Mouse (Mus musculus) MEL (cell line): Measurements from ENCODE around the gene Sec23a. TPM values are rescaled to one million over a fixed set of nuclear protein-coding genes. Genes with fewer than 3 reads are reported as not detected.

ENCODE experiments used
- DNase-seq: peaks from one replicate; pipeline ENCODE4 v3.0.0; 2011; ENCODE audit warnings: low read depth, low spot score
- H3K27ac ChIP-seq: 2 replicates; pipeline ENCODE4 v1.5.1; 2012; ENCODE audit warnings: low read depth, mild to moderate bottlenecking, control low read depth, low read length, moderate library complexity; ENCODE audit not compliant: control insufficient read depth
- H3K27me3 ChIP-seq, 2 experiments: fragments of 150-350 bp in 1 of 2; sonication (generic) in 1 of 2; 2 replicates each; pipeline ENCODE4 v1.6.1; 2012; ENCODE audit warnings: low read length in 2 of 2, mild to moderate bottlenecking in 2 of 2, improper control_type of control experiment in 1 of 2, moderate library complexity in 1 of 2; ENCODE audit not compliant: insufficient read depth in 2 of 2, control insufficient read depth in 1 of 2
- H3K36me3 ChIP-seq, 2 experiments: 2 replicates each; pipeline ENCODE4 v1.6.1; 2012 to 2014; ENCODE audit warnings: low read length in 2 of 2, improper control_type of control experiment in 1 of 2, inconsistent platforms in 1 of 2, mild to moderate bottlenecking in 1 of 2; ENCODE audit not compliant: insufficient read depth in 2 of 2, control insufficient read depth in 1 of 2
- H3K4me1 ChIP-seq, 2 experiments: fragments of 150-350 bp in 1 of 2; sonication (generic) in 1 of 2; 2 replicates each; pipeline ENCODE4 v1.6.1; 2012; ENCODE audit warnings: low read length in 2 of 2, improper control_type of control experiment in 1 of 2, mild to moderate bottlenecking in 1 of 2; ENCODE audit not compliant: insufficient read depth in 2 of 2, control insufficient read depth in 1 of 2
- H3K4me3 ChIP-seq, 2 experiments: fragments of 150-350 bp in 1 of 2; sonication (generic) in 1 of 2; 2 replicates each; pipeline ENCODE4 v1.5.1; 2012; ENCODE audit warnings: low read depth in 2 of 2, low read length in 2 of 2, mild to moderate bottlenecking in 2 of 2, moderate library complexity in 2 of 2, control low read depth in 1 of 2, improper control_type of control experiment in 1 of 2; ENCODE audit not compliant: control insufficient read depth in 1 of 2, insufficient read depth in 1 of 2
- H3K79me2 ChIP-seq: 2 replicates; pipeline ENCODE4 v1.6.1; 2012; ENCODE audit warnings: mild to moderate bottlenecking, low read length, moderate library complexity; ENCODE audit not compliant: control insufficient read depth, poor library complexity, insufficient read depth
- H3K9ac ChIP-seq: 2 replicates; pipeline ENCODE4 v1.6.1; 2012; ENCODE audit warnings: low read depth, mild to moderate bottlenecking, control low read depth, low read length, moderate library complexity; ENCODE audit not compliant: control insufficient read depth, poor library complexity, severe bottlenecking
- H3K9me3 ChIP-seq: fragments of 150-350 bp; sonication (generic); replicated peaks from 2 replicates; pipeline ENCODE4 v1.6.1; 2012; ENCODE audit warnings: mild to moderate bottlenecking, low read length, improper control_type of control experiment, moderate library complexity; ENCODE audit not compliant: insufficient read depth
- CHD1 ChIP-seq: IDR thresholded peaks from 2 replicates; pipeline ENCODE4 v1.6.1; 2012; ENCODE audit warnings: low read depth, mild to moderate bottlenecking, inconsistent platforms, low read length, improper control_type of control experiment
- CHD2 ChIP-seq: IDR thresholded peaks from 2 replicates; pipeline ENCODE4 v1.6.1; 2011; ENCODE audit warnings: low read length, improper control_type of control experiment
- CTCF ChIP-seq, 3 experiments: IDR thresholded peaks in 2 of 3; conservative IDR thresholded peaks in 1 of 3; 2 replicates each; pipeline ENCODE4 v1.5.1; 2011 to 2012; ENCODE audit warnings: low read length in 3 of 3, low read depth in 2 of 3, mild to moderate bottlenecking in 2 of 3, improper control_type of control experiment in 1 of 3, inconsistent platforms in 1 of 3, mixed read lengths in 1 of 3, moderate library complexity in 1 of 3; ENCODE audit not compliant: control insufficient read depth in 1 of 3, insufficient read depth in 1 of 3, poor library complexity in 1 of 3, severe bottlenecking in 1 of 3
- EP300 ChIP-seq, 2 experiments: IDR thresholded peaks; 2 replicates each; pipeline ENCODE4 v1.6.1; 2011; ENCODE audit warnings: improper control_type of control experiment in 2 of 2, low read length in 2 of 2, low read depth in 1 of 2, mild to moderate bottlenecking in 1 of 2
- ETS1 ChIP-seq: IDR thresholded peaks from 2 replicates; pipeline ENCODE4 v1.6.1; 2012; ENCODE audit warnings: low read depth, mild to moderate bottlenecking, inconsistent platforms, low read length, improper control_type of control experiment, moderate library complexity
- GABPA ChIP-seq: IDR thresholded peaks from 2 replicates; pipeline ENCODE4 v1.6.1; 2012; ENCODE audit warnings: low read depth, mild to moderate bottlenecking, inconsistent platforms, low read length, improper control_type of control experiment, moderate library complexity
- HCFC1 ChIP-seq: IDR thresholded peaks from 2 replicates; pipeline ENCODE4 v1.6.1; 2012; ENCODE audit warnings: low read depth, mild to moderate bottlenecking, inconsistent platforms, low read length, improper control_type of control experiment, moderate library complexity
- JUND ChIP-seq: IDR thresholded peaks from 2 replicates; pipeline ENCODE4 v1.6.1; 2011; ENCODE audit warnings: low read depth, mild to moderate bottlenecking, improper control_type of control experiment, low read length
- MAFK ChIP-seq: IDR thresholded peaks from 2 replicates; pipeline ENCODE4 v1.6.1; 2011; ENCODE audit warnings: low read depth, mild to moderate bottlenecking, low read length, improper control_type of control experiment, borderline replicate concordance
- MYB ChIP-seq: IDR thresholded peaks from 2 replicates; pipeline ENCODE4 v1.6.1; 2011; ENCODE audit warnings: mild to moderate bottlenecking, low read depth, low read length, improper control_type of control experiment
- MYC ChIP-seq: IDR thresholded peaks from 2 replicates; pipeline ENCODE4 v1.6.1; 2011; ENCODE audit warnings: low read depth, mild to moderate bottlenecking, low read length, improper control_type of control experiment, moderate library complexity
- NRF1 ChIP-seq: IDR thresholded peaks from 2 replicates; pipeline ENCODE4 v1.6.1; 2014; ENCODE audit warnings: low read depth, mild to moderate bottlenecking, inconsistent platforms, low read length, improper control_type of control experiment, moderate library complexity; ENCODE audit not compliant: poor library complexity, insufficient read depth, severe bottlenecking
- POLR2A ChIP-seq, 2 experiments: IDR thresholded peaks; 2 replicates each; pipeline ENCODE4 v1.6.1; 2011 to 2012; ENCODE audit warnings: low read length in 2 of 2, mild to moderate bottlenecking in 2 of 2, control low read depth in 1 of 2, improper control_type of control experiment in 1 of 2, low read depth in 1 of 2, moderate library complexity in 1 of 2; ENCODE audit not compliant: control insufficient read depth in 1 of 2, insufficient read depth in 1 of 2, poor library complexity in 1 of 2
- POLR2AphosphoS2 ChIP-seq: IDR thresholded peaks from 2 replicates; pipeline ENCODE4 v1.6.1; 2011; ENCODE audit warnings: low read length, improper control_type of control experiment
- POLR2AphosphoS5 ChIP-seq: IDR thresholded peaks from 2 replicates; pipeline ENCODE4 v1.6.1; 2012; ENCODE audit warnings: low read depth, borderline replicate concordance, mild to moderate bottlenecking, inconsistent platforms, low read length, moderate library complexity, mixed read lengths
- RCOR1 ChIP-seq: IDR thresholded peaks from 2 replicates; pipeline ENCODE4 v1.6.1; 2012; ENCODE audit warnings: low read depth, mild to moderate bottlenecking, inconsistent platforms, low read length, improper control_type of control experiment
- SIN3A ChIP-seq: IDR thresholded peaks from 2 replicates; pipeline ENCODE4 v1.6.1; 2012; ENCODE audit warnings: low read length, improper control_type of control experiment, inconsistent platforms
- SMC3 ChIP-seq: IDR thresholded peaks from 2 replicates; pipeline ENCODE4 v1.6.1; 2011; ENCODE audit warnings: low read depth, low read length, improper control_type of control experiment
- TCF12 ChIP-seq: IDR thresholded peaks from 2 replicates; pipeline ENCODE4 v1.6.1; 2014; ENCODE audit warnings: low read depth, mild to moderate bottlenecking, inconsistent platforms, low read length, improper control_type of control experiment, moderate library complexity
- UBTF ChIP-seq: IDR thresholded peaks from 2 replicates; pipeline ENCODE4 v1.6.1; 2012; ENCODE audit warnings: low read depth, mild to moderate bottlenecking, inconsistent platforms, low read length, improper control_type of control experiment, moderate library complexity, borderline replicate concordance; ENCODE audit not compliant: insufficient read depth
- USF1 ChIP-seq: IDR thresholded peaks from 2 replicates; pipeline ENCODE4 v1.6.1; 2014; ENCODE audit warnings: low read depth, mild to moderate bottlenecking, inconsistent platforms, low read length, improper control_type of control experiment, moderate library complexity
- USF2 ChIP-seq, 2 experiments: IDR thresholded peaks; 2 replicates each; pipeline ENCODE4 v1.6.1; 2011 to 2012; ENCODE audit warnings: improper control_type of control experiment in 2 of 2, low read length in 2 of 2, borderline replicate concordance in 1 of 2, inconsistent platforms in 1 of 2, low read depth in 1 of 2, mild to moderate bottlenecking in 1 of 2; ENCODE audit not compliant: insufficient read depth in 1 of 2
- ZKSCAN1 ChIP-seq: IDR thresholded peaks from 2 replicates; pipeline ENCODE4 v1.6.1; 2012; ENCODE audit warnings: low read depth, mild to moderate bottlenecking, inconsistent platforms, low read length, improper control_type of control experiment, moderate library complexity
- ZMIZ1 ChIP-seq: IDR thresholded peaks from 2 replicates; pipeline ENCODE4 v1.6.1; 2012; ENCODE audit warnings: low read depth, mild to moderate bottlenecking, inconsistent platforms, low read length, improper control_type of control experiment, moderate library complexity
- polyA plus RNA-seq, 2 experiments: library from polyadenylated mRNA; stranded (reverse) in 1 of 2; unstranded in 1 of 2; fragments of >175 nt in 1 of 2; fragments of >200 nt in 1 of 2; gene quantifications; 2 replicates each; pipeline versions ENCODE4 v1.2.1 to v1.2.4; 2012; ENCODE audit warnings: low replicate concordance in 2 of 2, low read depth in 1 of 2; ENCODE audit not compliant: insufficient read length in 2 of 2, insufficient read depth in 1 of 2, missing spikeins in 1 of 2
- total RNA-seq: library from RNA; depleted of rRNA; stranded (reverse); fragments of 300-350 nt; gene quantifications from 2 replicates; pipeline ENCODE4 v1.2.3, GENCODE M21; 2012

Gene Sec23a
- total and polyA plus RNA-seq, 3 experiments, result 16.1 to 98.2 (median 16.7) TPM

DNA sequence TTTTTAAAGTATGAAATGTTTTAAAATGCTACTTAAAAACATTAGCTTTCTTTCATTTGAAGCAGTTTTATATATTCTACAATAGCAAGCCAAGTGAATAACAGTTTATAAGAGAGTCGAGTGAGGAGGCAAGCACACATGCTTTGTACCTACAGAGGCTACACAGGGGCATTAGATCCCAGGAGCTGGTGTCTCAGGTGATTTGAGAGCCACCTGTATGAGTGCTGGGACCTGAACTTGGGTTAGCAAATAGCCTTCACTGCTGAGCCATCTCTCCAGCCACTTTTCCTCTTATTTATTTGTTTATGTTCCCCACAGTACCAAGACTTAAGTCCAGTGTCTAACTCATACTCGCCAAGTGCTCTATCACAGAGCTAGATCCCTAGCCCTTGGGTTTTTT is 8.1 kb upstream of the Sec23a start:
- Histone ChIP-seq H3K27me3 (no peaks in the 10 kb centered on the region), H3K36me3 (peaks cover 2 to 4% of the 10 kb centered on the region in 2 experiments; a peak in 3 of 4 replicates), H3K4me3 (no peak overlapping the region), H3K4me1 (no peaks in the 10 kb centered on the region), H3K9me3 (no peaks in the 10 kb centered on the region), H3K79me2 (no peaks in the 10 kb centered on the region), H3K27ac (no peak overlapping the region), H3K9ac (no peak overlapping the region)
- DNase-seq, result no peak
- no peak for TF ChIP-seq ZMIZ1
- TF ChIP-seq MAFK, result no peak
- TF ChIP-seq POLR2AphosphoS2, result no peak
- TF ChIP-seq POLR2AphosphoS5, result no peak
- no peak for TF ChIP-seq GABPA
- no peak for TF ChIP-seq CHD2
- no peak for TF ChIP-seq USF2 (IDR thresholded peaks at IDR 0.05; ENCODE audit: borderline replicate concordance in 1 of 2, insufficient read depth in 1 of 2, low read depth in 1 of 2, low read length in 2 of 2)
- TF ChIP-seq ZKSCAN1, result no peak

DNA sequence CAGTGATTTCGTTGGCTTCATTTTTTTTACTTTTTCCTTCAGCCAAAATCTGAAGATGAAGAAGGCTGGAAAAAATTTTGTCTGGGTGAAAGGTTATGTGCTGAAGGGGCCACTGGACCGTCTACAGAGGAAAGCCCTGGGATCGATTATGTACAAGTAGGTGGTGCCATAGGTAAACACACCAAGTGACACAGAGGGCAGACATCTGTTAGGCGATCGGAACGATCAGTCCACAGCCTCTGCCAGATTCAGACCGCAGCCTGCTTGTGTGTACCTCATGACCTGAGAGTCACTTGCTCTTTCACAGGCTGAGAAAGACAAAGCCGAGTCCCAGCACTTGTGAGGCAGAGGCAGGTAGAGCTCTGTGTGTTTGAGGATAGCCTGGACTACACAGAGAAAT is 6.2 kb upstream of the Sec23a start:
- no peak overlapping the region for H3K27ac ChIP-seq

DNA sequence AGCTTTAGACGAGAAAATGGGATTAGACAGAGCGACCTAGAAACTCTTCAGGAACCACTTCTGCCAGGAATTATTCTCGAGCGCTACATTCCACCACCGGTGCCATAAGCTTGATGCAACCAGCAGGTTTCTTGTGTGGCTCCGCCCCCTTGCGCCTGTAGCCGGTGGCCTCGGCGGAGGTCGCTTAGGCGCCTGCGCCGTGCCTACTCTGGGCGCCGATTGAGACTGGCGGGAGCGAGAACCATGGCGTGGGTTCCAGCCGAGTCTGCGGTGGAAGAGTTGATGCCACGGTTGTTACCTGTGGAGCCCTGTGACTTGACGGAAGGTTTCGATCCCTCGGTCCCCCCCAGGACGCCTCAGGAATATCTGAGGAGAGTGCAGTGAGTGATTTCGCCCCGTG is 1.4 kb upstream of the Sec23a start, which contains the start of gene Gemin2:
Gene Gemin2 (plus strand): TSS at position 160 of the 400 bp plus-strand sequence.
- Histone ChIP-seq H3K9me3 (no peaks in the 10 kb centered on the region), H3K79me2 (peaks cover 8% of the 10 kb centered on the region), H3K36me3 (peaks cover under 1 to 11% of the 10 kb centered on the region in 2 experiments), H3K4me3 (peak within 1 kb of the TSS; percentile 73 to 78), H3K27me3 (no peaks in the 10 kb centered on the region), H3K4me1 (peaks cover 3 to 5% of the 10 kb centered on the region in 2 experiments; a peak in 3 of 4 replicates), H3K9ac (peak within 1 kb of the TSS; percentile 86), H3K27ac (peak within 1 kb of the TSS; percentile 87)
- DNase-seq, result peak; percentile 97
- TF ChIP-seq MYC, result peak; percentile 21; the same call in 1 of the 2 replicates
- TF ChIP-seq POLR2A (IDR thresholded peaks at IDR 0.05; ENCODE audit: control insufficient read depth in 1 of 2, insufficient read depth in 1 of 2, low read depth in 1 of 2, low read length in 2 of 2, poor library complexity in 1 of 2), result peak; percentile 95 to 99
- no peak for TF ChIP-seq USF1
- no peak for TF ChIP-seq MYB
- no peak for TF ChIP-seq SMC3
- TF ChIP-seq ZKSCAN1, result no peak
- TF ChIP-seq SIN3A, result peak; percentile 93
- TF ChIP-seq NRF1, result peak; percentile 78
- 0 out of 6 replicates have a peak, but pooled peaks of 1 of the 3 experiments have one; percentile 0 for TF ChIP-seq CTCF (IDR thresholded peaks at IDR 0.05 in 2 of 3, conservative IDR thresholded peaks at IDR 0.05 in 1 of 3; ENCODE audit: control insufficient read depth in 1 of 3, insufficient read depth in 1 of 3, low read depth in 2 of 3, low read length in 3 of 3, poor library complexity in 1 of 3, severe bottlenecking in 1 of 3)
- TF ChIP-seq MAFK, result no peak
- TF ChIP-seq POLR2AphosphoS5, result peak; percentile 57; the same call in 1 of the 2 replicates
- peak; percentile 86 for TF ChIP-seq HCFC1
- TF ChIP-seq ETS1, result peak; percentile 50; the same call in 1 of the 2 replicates
- no peak for TF ChIP-seq JUND
- no peak for TF ChIP-seq RCOR1
- TF ChIP-seq EP300 (IDR thresholded peaks at IDR 0.05; ENCODE audit: low read depth in 1 of 2, low read length in 2 of 2), result no peak
- TF ChIP-seq CHD1, result 0 out of 2 replicates have a peak, but pooled peaks have one; percentile 11
- TF ChIP-seq TCF12, result peak; percentile 52
- TF ChIP-seq UBTF, result no peak

More for the DNA sequence above, 6.2 kb upstream of the Sec23a start:
- no peak for DNase-seq
- no peaks in the 10 kb centered on the region for H3K27me3 ChIP-seq
- H3K9ac ChIP-seq, result no peak overlapping the region
- H3K4me1 ChIP-seq, result peaks cover 0 to 2% of the 10 kb centered on the region in 2 experiments; a peak in 3 of 4 replicates
- no peaks in the 10 kb centered on the region for H3K9me3 ChIP-seq
- H3K79me2 ChIP-seq, result peaks cover 6% of the 10 kb centered on the region; the same call in 1 of the 2 replicates
- TF ChIP-seq GABPA, result no peak
- H3K4me3 ChIP-seq, result no peak overlapping the region
- peaks cover 4 to 8% of the 10 kb centered on the region in 2 experiments; a peak in 3 of 4 replicates for H3K36me3 ChIP-seq
